Mouse (Mus musculus): Measurements from ENCODE around the gene P3h1. TPM values are rescaled to one million over a fixed set of nuclear protein-coding genes. Genes with fewer than 3 reads are reported as not detected.
A peak's percentile ranks its signal among the peaks of the same experiment; 100 is the strongest.
"Not testable (repeated sequence)": the region's sequence is repeated elsewhere in the genome, so short reads cannot be mapped to it uniquely, and the experiment has no call there.

The P3h1 gene
- polyA plus RNA-seq, 1 experiment from 2014 or later = 10.2 TPM

DNA sequence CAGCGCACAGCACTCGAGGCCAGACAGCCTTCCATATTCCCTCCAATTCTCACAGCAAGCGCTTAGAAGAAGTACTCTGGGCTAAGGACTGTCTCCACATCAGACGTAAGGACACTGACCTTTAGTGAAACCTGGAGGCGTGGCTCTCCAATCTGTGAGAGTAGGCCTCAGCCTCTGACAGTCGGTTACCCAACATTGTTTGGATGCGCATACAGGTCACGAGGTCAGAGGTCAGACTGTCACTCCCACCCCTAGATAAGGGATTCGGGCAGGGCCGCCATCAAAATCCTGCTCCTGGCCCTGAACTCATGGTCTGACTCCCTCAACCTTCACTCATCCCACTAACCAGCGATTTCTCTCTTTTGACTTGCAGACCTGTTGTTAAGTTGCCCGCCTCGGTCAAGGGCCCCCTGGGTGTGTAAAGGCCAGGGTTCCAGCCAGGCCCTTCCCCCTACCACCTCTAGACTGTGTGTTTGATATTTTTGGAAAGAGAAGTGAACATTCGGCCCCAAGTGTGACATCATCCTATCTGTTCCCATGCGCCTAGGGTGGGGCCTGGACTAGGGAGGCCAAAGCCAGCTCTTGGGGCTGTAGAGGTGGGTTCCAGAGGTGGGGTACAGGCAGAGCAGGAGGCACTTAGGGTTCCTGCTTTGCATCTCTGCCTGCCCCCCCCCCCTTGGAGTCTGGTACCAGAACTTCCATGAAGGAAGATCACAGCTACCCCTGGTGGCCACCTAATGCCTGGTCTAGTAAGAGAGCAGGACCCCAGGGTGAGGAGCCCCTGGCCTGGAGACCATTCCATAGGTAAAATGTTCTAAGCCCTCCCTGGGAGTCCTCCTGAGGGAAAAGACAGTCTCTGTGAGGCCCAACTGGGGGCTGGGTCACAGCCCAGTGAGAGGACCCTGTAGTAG is 26.9 kb downstream of the P3h1 start:
- ATAC-seq (replicated peaks) = peak; percentile 39; the same call in 1 of the 2 replicates
- no peaks in the 10 kb centered on the region for H3K9me3 ChIP-seq

DNA sequence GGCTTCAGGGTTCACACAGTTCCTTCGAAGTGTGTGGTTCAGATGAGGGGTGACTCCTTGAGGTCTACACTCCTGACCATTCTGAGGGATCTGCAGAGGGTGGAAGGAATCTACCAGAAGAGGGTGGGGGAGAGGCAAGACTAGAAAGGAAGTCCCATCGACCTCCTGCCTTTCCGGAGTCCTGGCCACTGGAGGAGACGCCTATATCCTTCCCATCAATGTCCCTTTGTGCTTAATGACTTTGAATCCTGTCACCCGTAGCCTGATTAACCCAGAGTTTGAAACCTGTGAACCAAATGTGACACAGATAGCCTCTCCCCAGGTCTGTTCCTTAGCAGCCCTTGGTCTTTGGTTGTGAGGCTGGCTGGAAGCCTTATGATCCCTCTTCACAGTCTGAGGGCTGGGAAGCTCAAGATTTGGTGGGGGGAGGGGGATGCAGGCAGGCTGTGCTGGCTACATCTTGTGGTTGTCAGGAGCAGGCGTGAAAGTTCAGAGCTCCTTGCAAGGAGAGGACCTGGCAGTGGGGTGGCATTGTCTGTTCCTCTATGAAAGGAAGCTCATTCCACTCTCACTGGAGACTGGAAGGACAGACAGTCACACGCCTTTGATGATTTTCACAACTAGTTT is 28.5 kb downstream of the P3h1 start:
- WGBS = 62% methylated on average over 7 of the region's 7 CpGs
- Histone ChIP-seq H3K4me3 (no peak overlapping the region), H3K27ac (no peak overlapping the region), H3K4me1 (no peaks in the 10 kb centered on the region), H3K4me2 (no peak overlapping the region), H3K9ac (no peak overlapping the region), H3K9me3 (no peaks in the 10 kb centered on the region), H3K36me3 (replicated peaks) (no peaks in the 10 kb centered on the region), H3K27me3 (replicated peaks) (no peaks in the 10 kb centered on the region)
- no peak for ATAC-seq (replicated peaks)

More for the DNA sequence above, 26.9 kb downstream of the P3h1 start:
- no peak overlapping the region for H3K4me3 ChIP-seq
- no peak overlapping the region for H3K4me2 ChIP-seq
- H3K27ac ChIP-seq = no peak overlapping the region
- no peaks in the 10 kb centered on the region for H3K27me3 ChIP-seq (replicated peaks)
- H3K9ac ChIP-seq = no peak overlapping the region
- H3K36me3 ChIP-seq (replicated peaks) = no peaks in the 10 kb centered on the region
- 84% methylated on average over 15 of the region's 15 CpGs for WGBS
- peaks cover under 1% of the 10 kb centered on the region for H3K4me1 ChIP-seq

DNA sequence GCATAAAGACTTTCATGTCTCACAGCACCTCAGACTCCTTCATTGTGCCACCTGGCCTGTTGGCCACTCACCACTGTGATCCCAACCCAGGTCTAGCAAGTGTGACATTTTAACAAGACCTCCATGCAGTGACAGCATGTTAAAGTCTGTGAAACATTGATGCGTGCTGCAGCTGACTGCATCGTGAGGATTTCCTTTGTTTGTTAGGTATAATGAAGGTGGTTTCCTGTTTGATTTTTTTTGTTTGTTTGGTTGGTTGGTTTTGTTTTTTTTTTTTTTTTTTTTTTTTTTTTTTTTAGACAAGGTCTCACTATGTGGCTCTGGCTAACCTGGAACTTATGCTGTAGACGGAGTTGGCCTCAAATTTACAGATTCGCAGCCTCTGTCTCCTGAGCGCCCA is 29.8 kb downstream of the P3h1 start:
- H3K36me3 ChIP-seq (replicated peaks) = no peaks in the 10 kb centered on the region
- WGBS = 94% methylated on average over 5 of the region's 5 CpGs
- no peaks in the 10 kb centered on the region for H3K4me1 ChIP-seq
- H3K27me3 ChIP-seq (replicated peaks) = no peaks in the 10 kb centered on the region
- H3K4me3 ChIP-seq = no peak overlapping the region
- no peak overlapping the region for H3K27ac ChIP-seq
- no peak overlapping the region for H3K4me2 ChIP-seq
- H3K9me3 ChIP-seq = no peaks in the 10 kb centered on the region
- ATAC-seq (replicated peaks) = no peak
- H3K9ac ChIP-seq = no peak overlapping the region

DNA sequence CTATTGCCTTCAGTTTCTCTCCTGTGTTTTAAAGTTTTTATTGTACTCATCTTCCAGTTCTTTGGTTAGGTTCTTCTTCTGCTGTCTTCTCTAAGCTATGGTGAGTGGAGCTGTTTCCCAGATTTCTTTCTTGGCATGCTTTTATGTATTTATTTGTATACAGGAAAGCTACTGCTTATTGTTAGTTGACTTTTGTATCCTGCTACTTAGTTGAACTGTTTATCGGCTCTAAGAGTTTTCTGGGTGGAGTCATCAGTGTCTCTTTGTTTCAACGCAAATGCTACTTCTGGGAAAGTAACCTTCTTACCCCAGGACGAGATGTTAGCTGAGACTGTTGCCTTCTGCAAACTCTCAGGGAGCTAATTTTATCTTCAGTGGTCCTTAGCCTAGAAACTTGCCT is 30.7 kb downstream of the P3h1 start:
- no peak for ATAC-seq (replicated peaks)
- H3K4me3 ChIP-seq = no peak overlapping the region
- H3K9ac ChIP-seq = no peak overlapping the region
- H3K4me1 ChIP-seq = no peaks in the 10 kb centered on the region
- no peaks in the 10 kb centered on the region for H3K36me3 ChIP-seq (replicated peaks)
- no peak overlapping the region for H3K4me2 ChIP-seq
- 77% methylated on average over 3 of the region's 3 CpGs for WGBS
- H3K27me3 ChIP-seq (replicated peaks) = no peaks in the 10 kb centered on the region
- H3K27ac ChIP-seq = no peak overlapping the region
- H3K9me3 ChIP-seq = no peaks in the 10 kb centered on the region

DNA sequence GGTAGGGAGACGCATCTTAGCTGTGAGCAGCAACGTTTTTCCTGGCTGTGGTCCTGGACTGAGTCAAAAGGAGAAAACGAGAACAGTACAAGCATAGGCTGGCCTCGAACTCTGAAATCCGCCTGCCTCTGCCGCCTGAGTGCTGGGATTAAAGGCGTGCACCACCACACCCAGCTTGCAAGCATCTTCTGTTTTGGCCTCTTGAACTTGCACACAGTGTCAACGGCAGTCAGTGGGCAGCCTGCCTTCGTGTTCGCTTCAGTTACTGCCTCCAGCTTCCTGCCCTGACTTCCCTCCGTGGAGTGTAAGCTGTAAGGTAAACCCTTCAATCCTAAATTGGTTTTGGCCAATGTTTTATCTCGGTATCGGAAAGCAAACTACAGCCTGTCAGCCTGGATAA is 33.9 kb downstream of the P3h1 start:
- no peak for ATAC-seq (replicated peaks)
- Histone ChIP-seq H3K4me1 (no peaks in the 10 kb centered on the region), H3K4me3 (no peak overlapping the region), H3K9ac (no peak overlapping the region), H3K4me2 (no peak overlapping the region), H3K27me3 (replicated peaks) (no peaks in the 10 kb centered on the region), H3K36me3 (replicated peaks) (peaks cover 10% of the 10 kb centered on the region), H3K9me3 (no peaks in the 10 kb centered on the region), H3K27ac (no peak overlapping the region)
- WGBS = 78% methylated on average over 13 of the region's 13 CpGs

DNA sequence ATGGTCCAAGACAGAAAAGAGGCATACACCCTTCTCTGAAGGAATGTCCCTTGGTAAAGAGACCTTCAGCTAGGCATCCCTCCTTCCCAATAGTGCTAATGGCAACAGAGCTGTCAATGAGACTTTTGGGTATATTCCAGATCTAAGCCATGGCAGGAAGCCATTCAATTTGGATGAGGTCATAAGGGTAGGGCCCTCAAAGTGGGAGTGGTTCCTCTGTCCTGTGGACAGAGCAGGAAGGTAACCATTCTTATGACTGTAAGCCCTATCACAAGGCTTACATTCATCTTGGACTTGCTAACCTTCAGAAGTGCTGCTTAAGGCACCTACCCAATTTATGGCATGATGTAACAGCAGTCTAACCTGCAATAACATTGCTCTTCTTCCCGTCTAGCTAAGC is 41.9 kb downstream of the P3h1 start:
- no peaks in the 10 kb centered on the region for H3K27me3 ChIP-seq (replicated peaks)
- H3K9me3 ChIP-seq = no peaks in the 10 kb centered on the region
- 94% methylated on average over 1 of the region's 1 CpGs for WGBS
- peaks cover 50% of the 10 kb centered on the region for H3K36me3 ChIP-seq (replicated peaks)
- H3K27ac ChIP-seq = no peak overlapping the region
- H3K4me1 ChIP-seq = no peaks in the 10 kb centered on the region
- no peak overlapping the region for H3K9ac ChIP-seq
- no peak overlapping the region for H3K4me2 ChIP-seq
- ATAC-seq (replicated peaks) = no peak
- no peak overlapping the region for H3K4me3 ChIP-seq

DNA sequence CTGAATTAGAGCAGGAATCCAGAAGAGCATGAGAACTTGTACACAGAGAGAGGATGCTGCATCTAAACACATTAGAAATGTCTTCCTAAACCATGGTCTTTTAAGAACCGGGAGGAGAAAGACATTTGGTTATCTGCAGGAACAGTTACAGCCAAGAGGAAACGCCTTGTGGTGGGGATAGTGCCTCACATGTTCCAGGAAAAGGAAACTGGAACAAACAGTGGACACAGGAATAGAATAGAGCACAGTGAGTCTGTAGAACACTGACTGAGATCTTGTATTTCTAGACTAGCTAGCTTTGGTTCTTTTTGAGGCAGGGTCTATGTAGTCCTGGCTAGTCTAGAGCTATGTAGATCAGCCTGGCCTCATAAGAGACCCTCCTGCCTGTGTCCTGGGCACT is 42.5 kb downstream of the P3h1 start:
- no peaks in the 10 kb centered on the region for H3K4me1 ChIP-seq
- WGBS = 95% methylated on average over 2 of the region's 2 CpGs
- H3K4me2 ChIP-seq = no peak overlapping the region
- H3K27me3 ChIP-seq (replicated peaks) = no peaks in the 10 kb centered on the region
- H3K36me3 ChIP-seq (replicated peaks) = peaks cover 53% of the 10 kb centered on the region
- no peak overlapping the region for H3K27ac ChIP-seq
- no peaks in the 10 kb centered on the region for H3K9me3 ChIP-seq
- H3K9ac ChIP-seq = no peak overlapping the region
- no peak for ATAC-seq (replicated peaks)
- H3K4me3 ChIP-seq = no peak overlapping the region

DNA sequence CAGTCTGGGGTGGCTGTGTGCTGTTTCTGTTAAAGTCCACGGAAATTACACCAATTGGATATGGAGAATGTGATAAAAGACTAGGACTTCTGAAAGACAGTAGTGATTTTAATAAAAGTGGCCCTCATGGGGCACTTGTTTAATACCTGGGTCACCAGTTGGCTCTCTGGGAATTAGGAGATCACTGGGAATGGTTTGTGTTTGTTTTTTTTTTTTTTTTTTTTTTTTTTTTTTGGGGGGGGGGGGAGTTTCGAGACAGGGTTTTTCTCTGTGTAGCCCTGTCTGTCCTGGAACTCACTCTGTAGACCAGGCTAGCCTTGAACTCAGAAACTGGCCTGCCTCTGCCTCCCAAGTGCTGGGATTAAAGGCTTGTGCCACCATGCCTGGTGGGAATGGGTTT is 43.0 kb downstream of the P3h1 start:
- H3K36me3 ChIP-seq (replicated peaks) = peaks cover 53% of the 10 kb centered on the region
- ATAC-seq (replicated peaks) = no peak
- 86% methylated on average over 2 of the region's 2 CpGs for WGBS
- H3K4me1 ChIP-seq = no peaks in the 10 kb centered on the region
- no peak overlapping the region for H3K4me3 ChIP-seq
- no peak overlapping the region for H3K4me2 ChIP-seq
- no peaks in the 10 kb centered on the region for H3K27me3 ChIP-seq (replicated peaks)
- H3K9ac ChIP-seq = no peak overlapping the region
- H3K9me3 ChIP-seq = no peaks in the 10 kb centered on the region
- H3K27ac ChIP-seq = no peak overlapping the region

DNA sequence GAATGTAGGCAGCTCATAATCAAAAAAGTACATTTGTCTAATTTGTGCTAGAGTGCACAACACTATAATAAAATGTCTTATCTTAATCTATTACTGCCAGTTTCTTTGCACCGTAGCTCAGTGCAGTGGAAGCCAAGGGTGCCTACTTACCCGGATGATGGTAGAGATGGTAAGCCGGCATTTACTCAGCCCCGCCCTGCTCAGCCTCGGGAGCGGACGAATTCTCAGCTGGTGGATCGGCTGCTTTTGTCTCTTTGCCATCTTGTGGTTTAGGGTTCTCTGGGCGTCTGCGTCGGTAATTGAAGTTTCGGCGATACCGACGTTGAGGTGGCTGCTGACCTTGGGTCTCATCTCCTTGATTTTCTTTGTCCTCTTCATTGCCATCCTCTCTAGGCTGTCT is 46.1 kb downstream of the P3h1 start:
- WGBS = 92% methylated on average over 15 of the region's 15 CpGs
- H3K9ac ChIP-seq; H3K27me3 ChIP-seq (replicated peaks); H3K4me2 ChIP-seq; H3K27ac ChIP-seq; H3K4me1 ChIP-seq; H3K9me3 ChIP-seq; ATAC-seq (replicated peaks); H3K4me3 ChIP-seq: not testable (repeated sequence)
- peaks cover 54% of the 10 kb centered on the region for H3K36me3 ChIP-seq (replicated peaks)

DNA sequence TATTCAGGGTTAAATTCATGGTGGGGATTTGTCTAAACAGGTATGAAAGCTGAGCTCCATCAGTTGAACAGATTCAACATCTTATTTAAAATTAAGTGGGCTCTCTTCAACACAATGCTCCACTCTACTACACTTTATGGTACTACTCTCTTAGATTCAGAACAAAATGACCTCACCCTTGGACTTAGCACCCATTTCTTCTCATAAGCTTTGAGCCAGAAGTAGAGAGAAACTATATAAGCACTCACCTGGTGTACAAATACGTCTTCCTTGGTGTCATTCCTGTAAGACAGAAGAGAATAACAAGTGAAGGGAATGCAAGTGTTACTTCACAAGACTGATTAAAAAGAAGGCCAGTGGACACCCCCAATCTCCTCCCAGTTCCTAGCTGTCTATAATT is 52.1 kb downstream of the P3h1 start:
- Histone ChIP-seq H3K4me2 (no peak overlapping the region), H3K27me3 (replicated peaks) (no peaks in the 10 kb centered on the region), H3K9ac (no peak overlapping the region), H3K27ac (no peak overlapping the region), H3K4me3 (no peak overlapping the region), H3K36me3 (replicated peaks) (peaks cover 26% of the 10 kb centered on the region; the same call in 1 of the 2 replicates), H3K9me3 (no peaks in the 10 kb centered on the region), H3K4me1 (peaks cover 15% of the 10 kb centered on the region; the same call in 1 of the 2 replicates)
- no peak for ATAC-seq (replicated peaks)
- 92% methylated on average over 1 of the region's 1 CpGs for WGBS

DNA sequence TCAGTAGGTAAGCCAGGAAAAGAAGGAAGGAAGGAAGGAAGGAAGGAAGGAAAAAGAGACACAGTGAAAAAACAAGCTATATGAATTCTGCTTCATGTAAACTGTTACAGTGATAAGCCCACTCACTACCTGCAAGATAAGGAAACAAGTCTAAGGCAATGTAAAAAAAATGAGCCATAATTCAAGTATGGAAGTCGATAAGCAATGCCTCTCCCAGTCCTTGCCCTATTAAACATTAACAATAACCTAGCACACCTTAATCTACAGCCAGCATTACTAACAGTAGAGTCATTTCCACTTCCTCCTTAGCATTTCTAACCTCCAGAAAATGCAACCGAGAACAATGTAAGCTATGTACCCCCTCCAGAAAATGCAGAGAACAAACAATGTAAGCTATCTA is 52.6 kb downstream of the P3h1 start:
- no peaks in the 10 kb centered on the region for H3K9me3 ChIP-seq
- H3K27me3 ChIP-seq (replicated peaks) = no peaks in the 10 kb centered on the region
- H3K9ac ChIP-seq = no peak overlapping the region
- 92% methylated on average over 2 of the region's 2 CpGs for WGBS
- no peak overlapping the region for H3K27ac ChIP-seq
- peaks cover 18% of the 10 kb centered on the region for H3K4me1 ChIP-seq
- H3K36me3 ChIP-seq (replicated peaks) = peaks cover 23% of the 10 kb centered on the region; the same call in 1 of the 2 replicates
- no peak for ATAC-seq (replicated peaks)
- no peak overlapping the region for H3K4me3 ChIP-seq
- no peak overlapping the region for H3K4me2 ChIP-seq

DNA sequence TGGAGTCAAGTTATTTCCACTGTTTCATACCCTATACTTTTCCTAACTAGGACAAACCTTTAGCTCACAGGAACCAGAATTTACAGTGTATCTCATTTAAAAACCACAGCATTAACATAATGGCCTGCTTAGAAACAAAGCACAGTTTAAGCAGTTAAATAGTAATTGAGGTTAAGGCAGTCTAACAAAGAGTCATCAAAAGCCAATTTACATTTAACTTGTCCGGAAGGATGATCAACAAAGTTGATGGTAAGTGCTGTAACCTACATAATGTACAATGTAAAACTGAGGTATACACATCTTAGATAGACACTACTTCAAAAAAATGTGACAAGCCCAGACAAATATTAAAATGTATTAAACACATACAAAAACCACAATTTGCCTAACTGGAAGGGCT is 59.2 kb downstream of the P3h1 start:
- no peaks in the 10 kb centered on the region for H3K36me3 ChIP-seq (replicated peaks)
- no peak for ATAC-seq (replicated peaks)
- H3K4me1 ChIP-seq = peaks cover 42% of the 10 kb centered on the region
- no peaks in the 10 kb centered on the region for H3K9me3 ChIP-seq
- WGBS = 67% methylated on average over 1 of the region's 1 CpGs
- no peaks in the 10 kb centered on the region for H3K27me3 ChIP-seq (replicated peaks)
- peak overlapping the region; percentile 65 for H3K4me2 ChIP-seq
- H3K4me3 ChIP-seq = peak overlapping the region; percentile 89
- H3K9ac ChIP-seq = peak overlapping the region; percentile 79; the same call in 1 of the 2 replicates
- H3K27ac ChIP-seq = peak overlapping the region; percentile 88; the same call in 1 of the 2 replicates
